Mouse (Mus musculus) liver, embryonic 11.5 days (tissue): Measurements from ENCODE around the gene Tiam1. TPM values are rescaled to one million over a fixed set of nuclear protein-coding genes. Genes with fewer than 3 reads are reported as not detected.

Experiments used
- ATAC-seq: fragments of 200-750 bp; cut with Nextera tagmentation; replicated peaks from 2 replicates; pipeline ENCODE4 v1.8.0; 2017; ENCODE audit warnings: moderate number of reproducible peaks, mild to moderate bottlenecking, moderate TSS enrichment, moderate library complexity; ENCODE audit not compliant: low FRiP score
- DNase-seq: peaks from one replicate; pipeline ENCODE4 v3.0.0-alpha.2; 2017; ENCODE audit warnings: low spot score
- H3K27ac ChIP-seq: fragments of 300-500 bp; sonication (generic); 2 replicates; pipeline ENCODE4 v1.5.1; 2014; ENCODE audit warnings: mild to moderate bottlenecking, low read depth, low read length, control low read depth
- H3K27me3 ChIP-seq: fragments of 300-500 bp; sonication (generic); replicated peaks from 2 replicates; pipeline ENCODE4 v1.6.1; 2014; ENCODE audit warnings: low read length, mixed read lengths; ENCODE audit not compliant: control insufficient read depth, insufficient read depth
- H3K36me3 ChIP-seq: fragments of 300-500 bp; sonication (generic); 2 replicates; pipeline ENCODE4 v1.6.1; 2014; ENCODE audit warnings: mild to moderate bottlenecking, low read length, moderate library complexity, mixed read lengths; ENCODE audit not compliant: control insufficient read depth, insufficient read depth
- H3K4me1 ChIP-seq: fragments of 300-500 bp; sonication (generic); replicated peaks from 2 replicates; pipeline ENCODE4 v1.6.1; 2014; ENCODE audit warnings: low read length, mixed read lengths; ENCODE audit not compliant: control insufficient read depth, insufficient read depth
- H3K4me2 ChIP-seq: fragments of 300-500 bp; sonication (generic); 2 replicates; pipeline ENCODE4 v1.6.1; 2014; ENCODE audit warnings: mild to moderate bottlenecking, control low read depth, moderate library complexity
- H3K4me3 ChIP-seq: fragments of 300-500 bp; sonication (generic); 2 replicates; pipeline ENCODE4 v1.5.1; 2014; ENCODE audit warnings: low read depth, low read length, control low read depth
- H3K9ac ChIP-seq: fragments of 300-500 bp; sonication (generic); 2 replicates; pipeline ENCODE4 v1.6.1; 2014; ENCODE audit warnings: low read depth, low read length, control low read depth
- H3K9me3 ChIP-seq: fragments of 300-500 bp; sonication (generic); 2 replicates; pipeline ENCODE4 v1.6.1; 2016; ENCODE audit warnings: low read length, inconsistent platforms, mixed read lengths; ENCODE audit not compliant: control insufficient read depth
- whole genome bisulfite sequencing: fragments of 180-500 bp; shearing (Covaris S2); extraction: QIAGEN DNeasy Blood & Tissue Kit; methylation state at CpG from one replicate; pipeline ENCODE4 v1.1.7; 2014; 5-methylcytosine and 5-hydroxymethylcytosine counted together
- polyA plus RNA-seq: library from polyadenylated mRNA; unstranded; fragments of >200 nt; fragmentation: Nextera tagmentation; extraction: Ambion mirVana; gene quantifications from 2 replicates; pipeline ENCODE4 v1.2.1, GENCODE M21; 2014

The Tiam1 gene
- polyA plus RNA-seq, 1 experiment from 2014 or later, result 17.2 TPM

DNA sequence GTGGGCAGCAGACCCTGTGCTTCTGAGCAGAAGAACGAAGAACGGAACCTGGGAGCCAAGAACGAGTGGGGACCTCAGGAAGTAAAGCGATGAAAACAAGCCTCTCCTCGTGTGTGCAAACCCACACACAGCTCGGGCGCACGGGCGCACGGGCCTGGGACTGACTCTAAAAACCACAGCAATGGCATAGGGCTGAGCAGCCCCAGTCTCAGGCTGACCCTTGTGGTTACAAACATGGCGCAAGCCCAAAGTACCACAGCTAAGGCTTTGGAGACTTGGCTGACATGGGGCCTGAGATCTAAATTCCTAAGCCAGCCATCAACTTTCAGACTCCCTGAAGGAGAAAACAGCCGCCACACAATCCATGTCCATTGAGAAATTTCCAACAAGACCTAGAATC, 239.4 kb downstream of the Tiam1 start:
- Histone ChIP-seq H3K9ac (no peak overlapping the region), H3K9me3 (no peaks in the 10 kb centered on the region), H3K4me1 (no peaks in the 10 kb centered on the region), H3K27ac (no peak overlapping the region), H3K36me3 (no peaks in the 10 kb centered on the region), H3K4me3 (no peak overlapping the region), H3K27me3 (no peaks in the 10 kb centered on the region), H3K4me2 (no peak overlapping the region)
- DNase-seq (no peak), ATAC-seq (no peak)
- WGBS, result 80% methylated on average over 12 of the region's 12 CpGs

DNA sequence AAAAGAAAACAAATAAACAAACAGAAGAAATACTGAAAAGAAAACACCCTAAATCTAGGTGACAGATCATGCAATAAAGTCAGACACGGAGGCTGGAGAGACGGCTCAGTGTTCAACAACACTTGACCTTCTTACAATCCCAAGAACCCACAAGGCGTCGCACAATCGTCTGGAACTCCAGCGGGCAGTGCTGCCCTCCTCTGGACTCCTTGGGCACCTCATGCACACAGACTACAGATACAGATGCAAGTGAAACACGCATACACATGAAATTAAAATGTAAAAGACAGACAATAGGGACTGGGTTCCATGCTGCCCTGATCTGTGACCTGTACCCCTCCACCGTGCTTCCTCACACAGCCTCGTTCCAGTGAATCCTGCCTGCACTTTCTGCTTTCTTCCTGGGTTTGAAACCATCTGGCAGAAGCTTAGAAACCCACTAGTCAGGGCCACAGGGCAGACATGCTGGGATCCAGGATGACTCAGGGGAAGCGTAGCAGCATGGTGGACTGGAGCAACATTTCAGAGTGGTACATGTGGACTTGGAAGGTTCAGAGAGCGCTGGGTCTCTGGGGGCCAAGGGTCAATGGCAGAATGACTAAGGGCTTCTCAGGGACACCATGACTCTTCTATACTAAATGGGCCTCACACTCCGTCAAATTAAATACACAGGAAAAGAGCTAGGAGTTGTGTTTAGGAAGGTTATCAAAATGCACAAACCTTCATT, 240.8 kb downstream of the Tiam1 start:
- Histone ChIP-seq H3K4me3 (no peak overlapping the region), H3K4me1 (no peaks in the 10 kb centered on the region), H3K4me2 (no peak overlapping the region), H3K27me3 (no peaks in the 10 kb centered on the region), H3K9ac (no peak overlapping the region), H3K9me3 (no peaks in the 10 kb centered on the region), H3K36me3 (no peaks in the 10 kb centered on the region), H3K27ac (no peak overlapping the region)
- 85% methylated on average over 12 of the region's 12 CpGs for WGBS
- DNase-seq, result no peak
- no peak; the same call in 1 of the 2 replicates for ATAC-seq

DNA sequence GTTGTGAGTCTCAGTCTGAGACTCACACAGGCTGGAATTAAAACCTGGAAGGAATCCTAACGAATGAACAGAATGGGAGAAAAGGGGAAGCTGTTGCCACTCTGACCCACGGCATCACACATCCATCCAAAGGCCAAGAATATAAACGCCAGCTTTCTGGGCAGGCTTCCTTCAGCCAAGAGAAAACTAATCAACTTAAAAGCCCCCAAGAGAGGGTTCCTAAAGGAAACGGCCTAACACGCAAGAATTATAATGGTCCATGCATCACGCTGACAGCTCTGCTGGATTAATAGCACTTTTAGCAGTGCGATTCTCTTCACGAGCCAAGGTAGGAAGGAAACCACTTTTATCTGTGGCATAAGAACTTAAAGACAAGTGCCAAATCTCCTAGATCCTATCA, 242.9 kb downstream of the Tiam1 start:
- H3K9ac ChIP-seq, result no peak overlapping the region
- 58% methylated on average over 8 of the region's 8 CpGs for WGBS
- no peaks in the 10 kb centered on the region for H3K4me1 ChIP-seq
- no peaks in the 10 kb centered on the region for H3K27me3 ChIP-seq
- no peaks in the 10 kb centered on the region for H3K36me3 ChIP-seq
- ATAC-seq (no peak), DNase-seq (no peak)
- H3K4me2 ChIP-seq, result no peak overlapping the region
- no peak overlapping the region for H3K4me3 ChIP-seq
- H3K27ac ChIP-seq, result no peak overlapping the region
- no peaks in the 10 kb centered on the region for H3K9me3 ChIP-seq

DNA sequence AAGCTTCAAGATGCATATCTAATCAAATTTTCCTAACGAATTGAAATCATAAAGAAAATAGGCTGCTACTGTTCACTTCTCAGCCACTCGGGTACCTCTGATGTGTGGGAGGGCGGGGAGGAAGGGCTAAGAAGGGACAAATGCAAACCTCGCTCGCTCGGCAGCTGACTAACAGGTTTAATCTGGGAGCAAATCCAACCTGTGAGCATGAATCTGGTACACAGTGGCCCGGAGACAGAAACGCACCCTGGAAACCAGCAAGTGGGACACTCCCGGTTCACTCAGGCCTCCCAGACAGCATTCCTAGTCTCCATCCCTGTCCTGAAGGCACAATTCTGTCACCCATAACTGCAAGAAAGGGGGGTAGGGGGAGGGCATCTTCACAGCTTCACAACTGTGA, 244.4 kb downstream of the Tiam1 start:
- Histone ChIP-seq H3K9me3 (no peaks in the 10 kb centered on the region), H3K9ac (no peak overlapping the region), H3K4me1 (no peaks in the 10 kb centered on the region), H3K4me2 (no peak overlapping the region), H3K27me3 (no peaks in the 10 kb centered on the region), H3K4me3 (no peak overlapping the region), H3K27ac (no peak overlapping the region), H3K36me3 (no peaks in the 10 kb centered on the region)
- DNase-seq, result no peak
- 76% methylated on average over 9 of the region's 9 CpGs for WGBS
- no peak for ATAC-seq

DNA sequence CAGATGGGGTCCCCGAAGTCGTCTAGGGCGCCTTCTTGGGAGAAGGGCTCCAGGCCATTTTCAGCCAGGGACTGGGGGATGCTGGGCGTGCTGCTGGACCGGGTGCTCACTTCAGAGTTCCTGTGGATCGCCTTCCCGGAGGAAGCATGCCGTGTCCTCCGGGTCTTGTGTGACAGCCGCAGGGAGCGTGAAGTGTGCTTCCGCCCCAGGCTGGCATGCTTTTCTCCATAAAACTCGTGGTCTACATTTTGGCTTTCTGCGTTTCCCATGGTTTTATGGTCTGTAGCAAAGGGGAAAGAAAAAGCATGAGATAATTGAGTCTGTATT, 245.3 kb downstream of the Tiam1 start:
- H3K27ac ChIP-seq, result no peak overlapping the region
- H3K9ac ChIP-seq, result no peak overlapping the region
- no peaks in the 10 kb centered on the region for H3K4me1 ChIP-seq
- no peaks in the 10 kb centered on the region for H3K27me3 ChIP-seq
- H3K9me3 ChIP-seq, result no peaks in the 10 kb centered on the region
- DNase-seq (no peak), ATAC-seq (no peak)
- H3K36me3 ChIP-seq, result no peaks in the 10 kb centered on the region
- 90% methylated on average over 14 of the region's 14 CpGs for WGBS
- no peak overlapping the region for H3K4me3 ChIP-seq
- H3K4me2 ChIP-seq, result no peak overlapping the region

DNA sequence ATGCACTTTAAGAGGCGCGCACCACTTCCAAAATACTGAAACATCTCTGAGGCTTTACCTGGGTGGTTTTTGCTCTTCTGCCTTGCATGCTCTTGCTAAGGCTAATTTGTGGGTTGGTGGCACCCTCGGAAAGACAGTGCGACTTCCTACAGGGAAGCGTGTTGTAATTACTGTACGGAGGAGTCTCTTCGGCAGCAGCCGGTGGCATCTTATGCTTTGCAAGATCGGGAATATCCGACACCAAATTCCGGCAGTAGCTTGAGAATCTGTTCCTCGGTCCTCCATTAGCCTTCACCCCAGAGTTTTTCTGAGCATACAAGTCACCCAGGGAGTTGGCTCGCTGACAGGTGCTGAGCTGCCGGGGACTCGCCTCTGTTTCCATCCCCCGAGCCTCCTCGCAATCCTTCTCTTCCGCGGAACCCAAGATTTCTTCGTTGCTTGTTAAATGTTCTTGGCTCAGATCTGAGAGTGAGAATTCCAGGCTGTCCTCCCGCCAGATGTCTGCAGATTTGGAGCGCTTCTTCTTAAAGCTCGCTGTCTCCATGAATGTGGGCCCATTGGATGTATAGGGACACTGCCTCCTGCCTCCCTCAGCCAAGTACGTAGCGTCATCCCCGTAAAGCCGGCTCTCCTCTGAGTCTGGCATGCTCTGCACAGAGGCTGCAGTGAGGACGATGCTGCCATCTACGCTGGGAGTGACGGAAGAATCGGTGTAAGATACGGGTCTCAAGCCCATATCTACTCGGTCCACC, 245.8 kb downstream of the Tiam1 start:
- H3K4me3 ChIP-seq, result no peak overlapping the region
- H3K36me3 ChIP-seq, result no peaks in the 10 kb centered on the region
- H3K9me3 ChIP-seq, result no peaks in the 10 kb centered on the region
- 89% methylated on average over 33 of the region's 33 CpGs for WGBS
- H3K27ac ChIP-seq, result no peak overlapping the region
- no peak overlapping the region for H3K9ac ChIP-seq
- H3K4me2 ChIP-seq, result no peak overlapping the region
- ATAC-seq, result no peak
- no peaks in the 10 kb centered on the region for H3K27me3 ChIP-seq
- no peak for DNase-seq
- H3K4me1 ChIP-seq, result no peaks in the 10 kb centered on the region

DNA sequence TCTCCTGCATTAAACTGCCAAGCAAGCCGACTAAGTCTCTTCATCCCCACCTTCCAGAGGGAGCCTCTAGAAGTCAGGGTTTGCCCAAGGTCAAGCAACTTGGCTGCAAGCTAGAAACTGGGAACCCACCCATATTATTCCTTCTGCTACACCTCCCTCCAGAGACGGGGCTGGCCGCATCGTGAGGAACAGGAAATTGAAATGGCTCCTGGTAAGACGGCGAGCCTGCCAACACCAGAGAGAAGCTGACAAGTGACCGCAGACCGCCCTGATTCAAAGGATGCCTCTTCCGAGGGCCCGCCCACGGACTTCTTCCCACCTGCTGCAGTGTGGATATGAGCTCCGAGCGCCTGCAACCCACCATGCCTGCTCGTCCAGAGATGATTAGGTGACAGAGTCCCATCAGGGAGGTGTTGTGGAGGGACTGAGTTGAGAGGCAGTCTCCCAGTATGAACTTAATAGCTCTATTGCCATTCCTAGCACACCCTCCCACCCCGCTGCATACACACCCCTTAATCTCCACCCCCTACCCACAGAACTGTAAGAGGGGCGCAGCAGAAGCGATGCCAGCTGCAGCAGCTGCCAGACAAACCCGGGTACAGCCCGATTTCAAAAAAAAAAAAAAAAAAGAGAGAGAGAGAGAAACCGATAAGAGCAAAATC, 246.6 kb downstream of the Tiam1 start:
- WGBS, result 65% methylated on average over 20 of the region's 20 CpGs
- Histone ChIP-seq H3K4me3 (no peak overlapping the region), H3K9ac (no peak overlapping the region), H3K36me3 (no peaks in the 10 kb centered on the region), H3K27me3 (no peaks in the 10 kb centered on the region), H3K4me2 (no peak overlapping the region), H3K9me3 (no peaks in the 10 kb centered on the region), H3K4me1 (no peaks in the 10 kb centered on the region), H3K27ac (no peak overlapping the region)
- no peak for ATAC-seq
- DNase-seq, result no peak

DNA sequence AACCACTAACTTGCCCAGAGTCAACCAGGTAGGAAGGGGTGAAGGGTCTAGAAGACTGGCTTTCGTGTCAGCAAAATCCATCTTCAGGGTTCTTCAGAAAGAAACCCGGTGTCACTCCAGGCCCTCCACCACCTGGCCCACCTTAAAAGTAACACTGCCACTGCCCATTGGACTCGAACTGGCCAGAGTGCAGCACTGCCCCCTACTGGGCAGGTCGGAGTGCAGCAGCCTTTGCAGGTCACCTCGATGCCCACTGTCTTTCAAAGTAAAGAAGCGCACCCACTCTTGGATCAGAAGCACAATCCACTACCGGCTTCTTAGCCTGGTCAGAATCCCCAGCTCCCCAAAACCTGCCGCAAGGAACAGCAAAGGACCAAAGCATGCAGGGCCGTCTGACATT, 247.2 kb downstream of the Tiam1 start:
- no peak overlapping the region for H3K4me2 ChIP-seq
- ATAC-seq (no peak), DNase-seq (no peak)
- H3K9ac ChIP-seq, result no peak overlapping the region
- H3K4me1 ChIP-seq, result no peaks in the 10 kb centered on the region
- no peak overlapping the region for H3K4me3 ChIP-seq
- 68% methylated on average over 9 of the region's 9 CpGs for whole genome bisulfite sequencing
- no peak overlapping the region for H3K27ac ChIP-seq
- no peaks in the 10 kb centered on the region for H3K27me3 ChIP-seq
- H3K9me3 ChIP-seq, result no peaks in the 10 kb centered on the region
- H3K36me3 ChIP-seq, result no peaks in the 10 kb centered on the region
